Mouse (Mus musculus) liver, postnatal 0 days (tissue): ENCODE measurements around the gene Slc4a1. TPM values are rescaled to one million over a fixed set of nuclear protein-coding genes. Genes with fewer than 3 reads are reported as not detected.
A peak's percentile ranks its signal among the peaks of the same experiment; 100 is the strongest.

ENCODE experiments used
- ATAC-seq: fragments of 200-750 bp; cut with Nextera tagmentation; 2 replicates; pipeline ENCODE4 v1.8.0; 2017; ENCODE audit warnings: mild to moderate bottlenecking, moderate library complexity
- DNase-seq: peaks from one replicate; pipeline ENCODE4 v3.0.0-alpha.2; 2016
- H3K27ac ChIP-seq: fragments of 300-500 bp; sonication (generic); 2 replicates; pipeline ENCODE4 v1.5.1; 2014; ENCODE audit warnings: antibody characterized with exemption, moderate library complexity, mild to moderate bottlenecking, low read depth
- H3K27me3 ChIP-seq: fragments of 300-500 bp; sonication (generic); 2 replicates; pipeline ENCODE4 v1.6.1; 2014; ENCODE audit warnings: low read length, control low read depth, mixed read lengths; ENCODE audit not compliant: insufficient read depth
- H3K36me3 ChIP-seq: fragments of 300-500 bp; sonication (generic); replicated peaks from 2 replicates; pipeline ENCODE4 v1.6.1; 2014; ENCODE audit warnings: mild to moderate bottlenecking, control low read depth, low read length, moderate library complexity, mixed read lengths; ENCODE audit not compliant: insufficient read depth
- H3K4me1 ChIP-seq: fragments of 300-500 bp; sonication (generic); 2 replicates; pipeline ENCODE4 v1.6.1; 2014; ENCODE audit warnings: antibody characterized with exemption, mild to moderate bottlenecking, control low read depth; ENCODE audit not compliant: insufficient read depth
- H3K4me2 ChIP-seq: fragments of 300-500 bp; sonication (generic); 2 replicates; pipeline ENCODE4 v1.6.1; 2014; ENCODE audit warnings: low read depth, mild to moderate bottlenecking, low read length, moderate library complexity, mixed read lengths
- H3K4me3 ChIP-seq: fragments of 300-500 bp; sonication (generic); 2 replicates; pipeline ENCODE4 v1.5.1; 2014; ENCODE audit warnings: low read depth, low read length
- H3K9ac ChIP-seq: fragments of 300-500 bp; sonication (generic); replicated peaks from 2 replicates; pipeline ENCODE4 v1.6.1; 2014; ENCODE audit warnings: mild to moderate bottlenecking, moderate library complexity
- H3K9me3 ChIP-seq: fragments of 300-500 bp; sonication (generic); 2 replicates; pipeline ENCODE4 v1.6.1; 2016; ENCODE audit warnings: mild to moderate bottlenecking, control low read depth, low read length, mixed read lengths
- CTCF ChIP-seq: sonication (generic); IDR thresholded peaks from 2 replicates; pipeline ENCODE4 v1.5.1; 2016; ENCODE audit warnings: antibody characterized with exemption, low read depth
- EP300 ChIP-seq: IDR thresholded peaks from 2 replicates; pipeline ENCODE4 v1.6.1; 2016; ENCODE audit warnings: antibody characterized with exemption, low read depth, mild to moderate bottlenecking
- WGBS: fragments of 180-500 bp; shearing (Covaris S2); extraction: QIAGEN DNeasy Blood & Tissue Kit; methylation state at CpG from one replicate; pipeline ENCODE4 v1.1.7; 2014; ENCODE audit not compliant: insufficient replicate concordance; 5-methylcytosine and 5-hydroxymethylcytosine counted together
- polyA plus RNA-seq: library from polyadenylated mRNA; unstranded; fragments of >200 nt; fragmentation: Nextera tagmentation; extraction: Ambion mirVana; gene quantifications from 2 replicates; pipeline ENCODE4 v1.2.1, GENCODE M21; 2015

Gene Slc4a1
- polyA plus RNA-seq, 1 experiment from 2014 or later = 329 TPM

DNA sequence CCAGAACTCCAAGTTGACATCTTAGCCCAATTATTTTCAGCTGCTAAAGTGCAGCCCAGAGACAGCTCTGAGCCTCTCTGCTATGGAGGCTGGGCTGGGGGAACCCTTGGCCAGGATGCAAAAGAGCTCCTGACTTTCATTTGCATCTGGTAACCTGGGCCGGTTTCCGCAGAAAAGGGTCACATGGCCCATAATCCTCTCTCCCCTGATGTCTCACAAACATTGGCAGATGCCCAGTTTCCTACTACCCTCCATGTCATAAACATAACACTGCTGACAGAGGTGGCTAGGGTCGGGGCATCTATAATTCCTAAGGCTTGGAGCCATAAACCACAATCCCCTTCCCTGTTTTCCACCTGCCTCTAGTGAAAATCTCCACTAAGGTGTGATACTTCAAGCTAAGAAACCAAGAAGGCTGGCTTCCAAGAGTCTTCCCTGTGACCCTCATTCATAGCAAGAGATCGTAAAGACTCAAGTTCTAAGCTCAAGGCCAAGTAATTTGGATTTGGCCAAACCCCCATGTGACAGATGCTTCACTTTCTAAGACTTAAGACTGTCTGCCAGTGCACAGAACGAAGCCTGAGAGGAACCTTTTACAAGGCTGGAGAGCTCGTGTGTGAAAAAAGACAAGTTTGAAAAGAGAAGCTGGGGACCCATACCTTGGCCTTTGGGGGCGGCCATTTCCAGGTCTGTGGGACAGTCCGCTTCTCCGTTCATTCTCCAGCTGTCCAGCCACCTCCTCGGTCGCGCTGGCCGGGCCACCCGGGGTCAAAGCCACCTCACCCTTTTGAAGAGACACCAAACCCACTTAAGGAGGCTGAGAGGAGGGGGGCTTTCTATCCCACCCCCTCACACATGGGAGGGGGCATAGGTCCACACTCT lies 50.1 kb downstream of the Slc4a1 start:
- peak overlapping the region; percentile 100 for H3K9ac ChIP-seq
- peak overlapping the region; percentile 88 for H3K4me3 ChIP-seq
- WGBS = 11% methylated on average over 14 of the region's 14 CpGs
- H3K27me3 ChIP-seq = no peaks in the 10 kb centered on the region
- H3K4me2 ChIP-seq = peak overlapping the region; percentile 95
- no peak for DNase-seq
- ATAC-seq = no peak
- H3K36me3 ChIP-seq = peaks cover 41% of the 10 kb centered on the region
- peak overlapping the region; percentile 83 for H3K27ac ChIP-seq
- no peak for TF ChIP-seq EP300
- peaks cover 31% of the 10 kb centered on the region for H3K4me1 ChIP-seq
- no peaks in the 10 kb centered on the region for H3K9me3 ChIP-seq

DNA sequence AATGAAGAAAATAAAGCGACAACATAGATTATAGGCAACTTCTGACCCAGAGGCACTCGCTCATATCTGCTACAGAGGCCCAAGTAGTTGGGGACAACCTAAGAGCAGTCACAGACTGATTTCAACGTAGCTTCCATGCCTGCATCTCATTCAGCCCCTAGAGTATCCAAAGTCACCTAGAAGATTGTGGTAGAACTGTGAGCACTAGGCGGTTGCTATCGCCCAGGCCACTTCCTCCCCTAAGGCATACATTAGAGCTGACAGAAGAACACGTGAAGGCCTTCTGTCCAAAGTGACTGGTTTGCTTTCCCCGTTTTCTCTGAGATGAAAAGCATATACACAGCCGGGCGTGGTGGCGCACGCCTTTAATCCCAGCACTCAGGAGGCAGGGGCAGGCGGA lies 51.7 kb downstream of the Slc4a1 start:
- Histone ChIP-seq H3K36me3 (peaks cover 53% of the 10 kb centered on the region), H3K27ac (no peak overlapping the region), H3K4me3 (no peak overlapping the region), H3K9ac (no peak overlapping the region), H3K27me3 (no peaks in the 10 kb centered on the region), H3K4me2 (no peak overlapping the region), H3K4me1 (peaks cover 38% of the 10 kb centered on the region), H3K9me3 (no peaks in the 10 kb centered on the region)
- ATAC-seq = no peak
- 79% methylated on average over 12 of the region's 12 CpGs for WGBS
- TF ChIP-seq CTCF (no peak), EP300 (no peak)
- DNase-seq = no peak

GRCm38 (mm10) chr11:102312586-102312985 lies 53.4 kb downstream of the Slc4a1 start:
- Histone ChIP-seq H3K4me2 (no peak overlapping the region), H3K36me3 (peaks cover 61% of the 10 kb centered on the region), H3K9ac (no peak overlapping the region), H3K9me3 (no peaks in the 10 kb centered on the region), H3K4me3 (no peak overlapping the region), H3K4me1 (peaks cover 40% of the 10 kb centered on the region), H3K27ac (no peak overlapping the region), H3K27me3 (no peaks in the 10 kb centered on the region)
- TF ChIP-seq EP300 = no peak
- no peak for TF ChIP-seq CTCF
- 78% methylated on average over 6 of the region's 6 CpGs for WGBS
- ATAC-seq (no peak), DNase-seq (no peak)

DNA sequence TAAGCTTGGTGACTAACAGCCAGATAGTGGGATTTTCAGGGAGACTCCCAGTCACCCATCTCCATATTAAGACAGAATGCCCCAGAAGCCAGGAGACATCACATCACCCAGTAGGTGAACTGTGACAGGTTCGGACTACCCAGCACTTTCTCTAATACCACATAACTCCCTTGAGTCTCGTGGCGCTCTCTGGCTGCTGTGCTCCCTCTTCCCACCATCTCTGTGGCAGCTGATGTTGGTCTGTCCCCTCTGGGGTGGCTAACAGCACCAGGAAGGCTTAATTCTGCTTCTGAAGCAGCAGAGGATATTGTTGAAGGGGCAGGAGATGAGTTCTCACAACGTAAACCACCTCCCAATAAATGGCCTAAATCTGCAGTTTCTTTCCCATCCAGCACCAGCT lies 54.0 kb downstream of the Slc4a1 start:
- H3K9me3 ChIP-seq = no peaks in the 10 kb centered on the region
- 92% methylated on average over 4 of the region's 4 CpGs for WGBS
- ATAC-seq (no peak), DNase-seq (no peak)
- H3K4me1 ChIP-seq = peaks cover 40% of the 10 kb centered on the region
- H3K27ac ChIP-seq = 0 out of 2 replicates have a peak overlapping the region, but pooled peaks have one; percentile 7
- H3K36me3 ChIP-seq = peaks cover 68% of the 10 kb centered on the region
- H3K4me3 ChIP-seq = no peak overlapping the region
- H3K4me2 ChIP-seq = no peak overlapping the region
- no peak overlapping the region for H3K9ac ChIP-seq
- H3K27me3 ChIP-seq = no peaks in the 10 kb centered on the region
- TF ChIP-seq EP300 (no peak), CTCF (no peak)

- peak; percentile 3; the same call in 1 of the 2 replicates for ATAC-seq
Observed at GRCm38 (mm10) chr11:102310768-102311695, 55.0 kb downstream of the Slc4a1 start.

More at GRCm38 (mm10) chr11:102310768-102311695, 55.0 kb downstream of the Slc4a1 start:
- Histone ChIP-seq H3K4me1 (peaks cover 36% of the 10 kb centered on the region), H3K27ac (peak overlapping the region; percentile 46), H3K4me3 (0 out of 2 replicates have a peak overlapping the region, but pooled peaks have one; percentile 0), H3K27me3 (no peaks in the 10 kb centered on the region), H3K4me2 (peak overlapping the region; percentile 82), H3K9me3 (no peaks in the 10 kb centered on the region), H3K9ac (peak overlapping the region; percentile 55), H3K36me3 (peaks cover 77% of the 10 kb centered on the region)
- TF ChIP-seq CTCF (no peak), EP300 (no peak)
- peak; percentile 40 for DNase-seq
- 65% methylated on average over 31 of the region's 38 CpGs for WGBS
